Mouse (Mus musculus) bone marrow macrophage, adult 2 months (primary cell): ENCODE measurements around the gene Zg16. TPM values are rescaled to one million over a fixed set of nuclear protein-coding genes. Genes with fewer than 3 reads are reported as not detected.

Experiments
- H3K27ac ChIP-seq: 2 replicates; pipeline ENCODE4 v1.5.1; 2012; ENCODE audit warnings: low read depth, low read length; ENCODE audit not compliant: insufficient read depth
- H3K4me1 ChIP-seq: 2 replicates; pipeline ENCODE4 v1.6.1; 2012; ENCODE audit warnings: low read length; ENCODE audit not compliant: control insufficient read depth, insufficient read depth
- H3K4me3 ChIP-seq: 2 replicates; pipeline ENCODE4 v1.5.1; 2012; ENCODE audit warnings: mild to moderate bottlenecking, low read length, moderate library complexity; ENCODE audit not compliant: insufficient read depth
- CTCF ChIP-seq: IDR thresholded peaks from 2 replicates; pipeline ENCODE4 v1.5.1; 2012; ENCODE audit warnings: low read depth, mild to moderate bottlenecking, low read length, moderate library complexity
- POLR2A ChIP-seq: IDR thresholded peaks from 2 replicates; pipeline ENCODE4 v1.6.1; 2012; ENCODE audit warnings: mild to moderate bottlenecking, low read depth, low read length, borderline replicate concordance
- polyA plus RNA-seq: library from polyadenylated mRNA; stranded (reverse); fragments of >200 nt; gene quantifications from 2 replicates; pipeline ENCODE4 v1.2.4, GENCODE M21; 2012; ENCODE audit not compliant: missing spikeins, insufficient read depth, insufficient read length

Gene Zg16
- polyA plus RNA-seq, 1 experiment: not detected

DNA sequence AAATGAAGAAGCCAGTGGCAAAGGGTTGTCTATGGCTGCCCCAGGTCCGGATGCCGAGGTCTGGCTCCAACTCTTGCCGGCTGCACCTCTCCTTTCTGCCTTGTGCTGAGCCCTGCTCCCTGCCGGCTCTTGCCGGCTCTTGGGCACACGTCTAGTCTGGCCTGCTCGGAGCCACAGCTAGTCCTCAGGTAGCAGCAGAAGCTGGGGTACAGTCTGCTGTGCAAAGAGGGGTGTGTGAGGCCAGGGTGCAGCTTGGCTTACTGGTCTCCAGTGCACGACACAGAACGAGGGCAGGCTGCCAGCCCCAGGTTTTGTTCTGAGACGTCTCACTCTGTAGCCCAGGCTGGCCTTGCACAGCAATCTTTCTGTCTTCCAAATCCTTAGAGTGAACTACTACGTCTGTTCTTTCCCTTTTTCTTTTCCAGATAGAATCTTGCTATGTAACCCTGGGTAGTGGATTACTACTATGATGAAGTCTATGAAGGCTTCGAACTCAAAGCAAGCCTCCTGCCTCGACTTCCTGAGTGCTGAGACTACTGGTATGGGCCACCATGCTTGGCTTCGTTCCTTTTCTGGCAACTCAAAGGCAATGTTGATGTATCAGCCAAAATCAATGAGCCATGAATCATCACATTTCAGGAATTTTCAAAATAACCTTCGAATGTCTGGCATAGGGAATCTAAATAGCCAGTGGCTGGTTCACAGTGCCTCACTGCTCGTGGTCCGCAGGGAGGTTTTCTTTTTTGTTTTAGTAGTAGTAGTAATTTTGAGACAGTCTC lies 77.6 kb downstream of the Zg16 start:
- TF ChIP-seq CTCF: no peak
- TF ChIP-seq POLR2A: no peak
- peaks cover 60% of the 10 kb centered on the region for H3K4me1 ChIP-seq
- peak overlapping the region; percentile 91 for H3K27ac ChIP-seq
- H3K4me3 ChIP-seq: no peak overlapping the region

DNA sequence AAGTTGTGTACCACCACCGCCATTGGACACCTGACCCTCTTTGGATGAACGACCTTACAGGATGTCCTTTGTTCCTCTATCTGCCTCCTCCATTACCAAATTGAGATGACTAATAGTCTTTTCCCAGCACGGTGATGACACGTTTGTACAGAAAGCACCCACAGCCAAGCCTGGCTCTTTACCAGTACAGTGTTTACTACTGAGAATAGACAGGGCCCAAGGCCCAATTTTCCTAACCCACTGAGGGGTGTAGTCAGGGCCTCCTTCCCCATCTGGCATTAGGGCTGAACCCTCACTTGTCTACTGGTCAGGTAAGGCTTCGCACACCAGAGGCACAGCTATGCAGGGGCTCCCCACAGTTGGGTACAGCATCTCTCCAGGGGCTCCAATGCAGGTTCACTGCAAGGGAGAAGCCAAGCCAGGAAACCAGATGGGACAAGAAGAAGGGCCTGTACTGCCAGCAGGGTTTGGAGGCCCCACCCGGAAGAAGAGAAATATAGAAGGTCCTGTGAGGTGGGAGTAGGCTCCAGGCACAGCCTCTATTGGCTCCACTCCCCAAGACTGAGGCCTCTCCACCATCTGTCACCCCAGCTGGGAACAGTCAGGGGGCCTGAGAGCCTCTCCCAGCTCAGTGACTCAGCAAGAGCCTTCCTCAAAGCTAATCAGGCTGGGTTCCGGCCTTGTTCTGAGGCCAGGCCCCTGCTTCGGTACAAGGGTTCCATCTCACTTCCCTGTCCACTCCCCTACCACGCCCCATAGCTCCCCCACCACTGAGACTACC lies 78.7 kb downstream of the Zg16 start:
- Histone ChIP-seq H3K27ac (peak overlapping the region; percentile 91), H3K4me3 (peak overlapping the region; percentile 18; the same call in 1 of the 2 replicates), H3K4me1 (peaks cover 59% of the 10 kb centered on the region)
- TF ChIP-seq CTCF (no peak), POLR2A (no peak)

DNA sequence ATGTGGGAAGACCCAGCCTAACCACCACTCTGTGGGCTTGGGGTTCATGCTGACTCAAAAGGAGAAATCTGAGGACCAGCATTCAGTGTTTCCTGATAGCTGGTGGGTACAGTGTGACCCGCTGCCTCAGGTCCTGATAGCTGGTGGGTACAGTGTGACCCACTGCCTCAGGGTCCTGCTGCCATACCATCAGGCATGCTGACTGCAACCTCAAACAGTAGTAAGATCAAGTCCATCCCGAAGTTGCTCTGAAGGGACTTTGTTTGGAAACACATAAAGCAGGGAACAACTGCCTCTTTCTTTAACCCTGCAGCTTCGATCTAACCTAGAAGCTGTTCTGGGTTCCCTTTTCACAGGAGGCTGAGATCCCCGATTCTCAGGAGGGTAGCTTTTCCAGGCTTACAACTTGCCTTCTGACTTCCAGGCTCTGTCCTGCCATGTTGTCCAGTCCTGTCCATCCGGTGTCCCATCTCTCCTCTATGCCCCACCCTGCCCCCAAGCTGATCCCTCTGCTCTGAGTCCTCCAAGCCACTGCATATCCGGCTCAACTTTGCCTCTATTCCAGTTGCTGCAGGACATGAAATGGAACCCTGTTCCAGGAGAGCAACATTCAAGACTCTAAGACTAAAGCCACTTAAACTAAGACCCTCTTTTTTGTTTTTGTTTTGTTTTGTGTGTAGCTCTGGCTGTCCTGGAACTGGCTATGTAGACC lies 79.7 kb downstream of the Zg16 start:
- Histone ChIP-seq H3K4me3 (no peak overlapping the region), H3K4me1 (peaks cover 57% of the 10 kb centered on the region), H3K27ac (peak overlapping the region; percentile 91)
- TF ChIP-seq POLR2A (no peak), CTCF (no peak)

DNA sequence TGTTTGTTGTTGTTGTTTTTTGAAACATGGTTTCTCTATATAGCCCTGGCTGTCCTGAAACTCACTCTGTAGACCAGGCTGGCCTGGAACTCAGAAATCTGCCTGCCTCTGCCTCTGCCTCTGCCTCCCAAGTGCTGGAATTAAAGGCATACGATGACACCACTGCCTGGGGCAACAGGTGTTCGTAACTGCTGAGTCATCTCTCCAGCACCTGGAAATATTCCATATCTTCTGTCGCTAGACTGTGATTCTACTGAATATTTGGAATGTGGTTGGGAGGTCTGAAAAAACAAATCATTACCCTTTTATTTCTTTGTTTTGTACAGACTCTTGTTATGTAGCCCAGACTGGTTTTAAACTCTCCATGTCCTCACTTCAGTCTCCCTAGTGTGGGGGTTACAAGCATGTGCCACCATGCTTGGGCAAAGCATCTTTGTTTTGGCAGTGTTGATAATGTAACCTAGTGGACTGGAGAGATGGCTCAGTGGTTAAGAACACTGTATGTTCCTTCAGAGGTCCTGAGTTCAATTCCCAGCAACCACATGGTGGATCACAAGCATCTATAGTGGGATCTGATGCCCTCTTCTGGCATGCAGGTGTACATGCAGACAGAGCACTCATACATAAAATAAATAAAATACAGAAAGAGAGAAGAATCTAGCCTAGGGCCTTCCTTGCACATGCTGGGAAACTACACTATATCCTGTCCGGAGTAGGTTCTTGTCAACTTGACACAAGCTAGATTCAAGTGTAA lies 82.8 kb downstream of the Zg16 start:
- Histone ChIP-seq H3K4me1 (peaks cover 26% of the 10 kb centered on the region), H3K4me3 (no peak overlapping the region), H3K27ac (no peak overlapping the region)
- TF ChIP-seq POLR2A (no peak), CTCF (no peak)

GRCm38 (mm10) chr7:127003620-127004019 lies 83.5 kb downstream of the Zg16 start:
- no peak for TF ChIP-seq POLR2A
- TF ChIP-seq CTCF: no peak
- Histone ChIP-seq H3K4me1 (peaks cover 22% of the 10 kb centered on the region), H3K27ac (no peak overlapping the region), H3K4me3 (no peak overlapping the region)

Other genes with a start within 250 kb of the Zg16 start
- not detected in 2 replicates for gene Doc2a, start 239.9 kb downstream of the Zg16 start, polyA plus RNA-seq
- 32.0 and 33.5 TPM in 2 replicates for gene Hirip3, start 225.4 kb downstream of the Zg16 start, polyA plus RNA-seq
- gene Ino80e, start 225.0 kb downstream of the Zg16 start, polyA plus RNA-seq: 67.0 and 72.6 TPM in 2 replicates
- gene Taok2, start 202.6 kb downstream of the Zg16 start, polyA plus RNA-seq: 58.5 and 66.8 TPM in 2 replicates
- gene Tmem219, start 164.4 kb downstream of the Zg16 start, polyA plus RNA-seq: 74.2 and 75.9 TPM in 2 replicates
- gene Kctd13, start 158.4 kb downstream of the Zg16 start, polyA plus RNA-seq: 16.2 and 17.5 TPM in 2 replicates
- not detected in 2 replicates for gene Asphd1, start 137.7 kb downstream of the Zg16 start, polyA plus RNA-seq
- 1.6 and 2.6 TPM in 2 replicates for gene Sez6l2, start 136.8 kb downstream of the Zg16 start, polyA plus RNA-seq
- gene Cdipt, start 111.4 kb downstream of the Zg16 start, polyA plus RNA-seq: 112 and 118 TPM in 2 replicates
- gene Cdiptos, start 111.2 kb downstream of the Zg16 start, polyA plus RNA-seq: 7.3 and 7.4 TPM in 2 replicates
- 95.9 and 96.2 TPM in 2 replicates for gene Mvp, start 72.7 kb downstream of the Zg16 start, polyA plus RNA-seq
- gene Pagr1b, start 70.8 kb downstream of the Zg16 start, polyA plus RNA-seq: 9.2 and 17.6 TPM in 2 replicates
- 20.3 and 22.2 TPM in 2 replicates for gene Pagr1a, start 70.0 kb downstream of the Zg16 start, polyA plus RNA-seq
- gene Gm42742, start 66.2 kb downstream of the Zg16 start, polyA plus RNA-seq: 31.3 and 44.3 TPM in 2 replicates
- 2.8 TPM in 1 of 2 replicates, not detected in the other for gene Prrt2, start 66.1 kb downstream of the Zg16 start, polyA plus RNA-seq
- gene Maz, start 60.3 kb downstream of the Zg16 start, polyA plus RNA-seq: 161 and 164 TPM in 2 replicates
- 40.8 and 48.5 TPM in 2 replicates for gene Kif22, start 44.9 kb downstream of the Zg16 start, polyA plus RNA-seq
- 41.2 and 41.4 TPM in 2 replicates for gene AI467606, start 4.0 kb upstream of the Zg16 start, polyA plus RNA-seq
- 0.71 TPM in 1 of 2 replicates, not detected in the other for gene Qprt, start 34.9 kb upstream of the Zg16 start, polyA plus RNA-seq
- gene Spn, start 50.5 kb upstream of the Zg16 start, polyA plus RNA-seq: 34.5 and 36.3 TPM in 2 replicates
- 58.0 and 58.5 TPM in 2 replicates for gene Cd2bp2, start 108.7 kb upstream of the Zg16 start, polyA plus RNA-seq
- 67.2 and 71.7 TPM in 2 replicates for gene Tbc1d10b, start 121.1 kb upstream of the Zg16 start, polyA plus RNA-seq
- 3.9 and 6.9 TPM in 2 replicates for gene Mylpf, start 121.6 kb upstream of the Zg16 start, polyA plus RNA-seq
- 6.5 and 6.8 TPM in 2 replicates for gene Zfp553, start 145.7 kb upstream of the Zg16 start, polyA plus RNA-seq
- gene Sept1, start 145.8 kb upstream of the Zg16 start, polyA plus RNA-seq: 2.9 and 5.8 TPM in 2 replicates
- gene Zfp771, start 156.9 kb upstream of the Zg16 start, polyA plus RNA-seq: 10.9 and 12.4 TPM in 2 replicates
- gene Dctpp1, start 173.4 kb upstream of the Zg16 start, polyA plus RNA-seq: 25.6 and 27.3 TPM in 2 replicates
- 72.2 and 77.0 TPM in 2 replicates for gene Sephs2, start 186.7 kb upstream of the Zg16 start, polyA plus RNA-seq
- 42.3 and 49.7 TPM in 2 replicates for gene Itgal, start 208.9 kb upstream of the Zg16 start, polyA plus RNA-seq